Mouse (Mus musculus) neutrophil, adult 59 days (primary cell): ENCODE results near the gene Art5. TPM values are rescaled to one million over a fixed set of nuclear protein-coding genes. Genes with fewer than 3 reads are reported as not detected.

Experiments used
- total RNA-seq, 2 experiments: library from RNA; stranded (reverse); gene quantifications; 1 replicate in 1 of 2; 2 replicates in 1 of 2; pipeline ENCODE4 v1.2.4; 2023

Gene Art5
- total RNA-seq, result not detected

GRCm38 (mm10) chr7:102109171-102109570 is at the start of gene Art5:
Art5 (minus strand) TSS chr7:102109489.

GRCm38 (mm10) chr7:102116579-102117331 is 7.5 kb upstream of the Art5 start, which contains the start of gene Chrna10:
Chrna10 (minus strand) TSS chr7:102116828.

GRCm38 (mm10) chr7:102101487-102101886 is 7.8 kb downstream of the Art5 start, which contains the start of gene Art1:
Art1 (plus strand) TSS chr7:102101743.

GRCm38 (mm10) chr7:102082816-102083215 is 26.5 kb downstream of the Art5 start, which contains the start of gene Trpc2:
Trpc2 (plus strand) TSS chr7:102083116.

GRCm38 (mm10) chr7:102065046-102065891 is 44.0 kb downstream of the Art5 start, which contains the start of the genes Rnf121, Xndc1 and Xntrpc:
Rnf121 (minus strand) TSS chr7:102065469.
Xndc1 (plus strand) TSS chr7:102065511.
Xntrpc (plus strand) TSS chr7:102065713.

Other genes starting within 250 kb of the Art5 start
- gene Anapc15, start 245.8 kb downstream of the Art5 start, total RNA-seq, result 10 to 100 TPM; 40.4 to 54.5 TPM
- gene Folr1, start 238.7 kb downstream of the Art5 start, total RNA-seq, result not detected
- 100 to 1,000 TPM; 111 to 123 TPM for gene Lamtor1, start 203.6 kb downstream of the Art5 start, total RNA-seq
- gene Tomt, start 203.1 kb downstream of the Art5 start, total RNA-seq, result not detected
- gene Lrrc51, start 175.6 kb downstream of the Art5 start, total RNA-seq, result under 1 TPM in 1 of 2 experiments, not detected in 1; 0.71 TPM
- gene Numa1, start 175.4 kb downstream of the Art5 start, total RNA-seq, result 100 to 1,000 TPM; 115 to 133 TPM
- 10 to 100 TPM; 27.4 to 36.7 TPM for gene Il18bp, start 90.8 kb downstream of the Art5 start, total RNA-seq
- 10 to 100 TPM; 16.2 to 16.8 TPM for gene Rnf121, start 44.0 kb downstream of the Art5 start, total RNA-seq
- 10 to 100 TPM; 11.4 to 13.0 TPM for gene Xndc1, start 44.0 kb downstream of the Art5 start, total RNA-seq
- 1 to 10 TPM in 1 of 2 experiments, under 1 TPM in 1; 0.11 to 1.1 TPM for gene Xntrpc, start 43.8 kb downstream of the Art5 start, total RNA-seq
- gene Trpc2, start 26.4 kb downstream of the Art5 start, total RNA-seq, result under 1 TPM in 1 of 2 experiments, not detected in 1; 0.98 TPM
- not detected for gene Art1, start 7.7 kb downstream of the Art5 start, total RNA-seq
- gene Chrna10, start 7.3 kb upstream of the Art5 start, total RNA-seq, result not detected
- 10 to 100 TPM; 60.2 to 65.2 TPM for gene Nup98, start 100.7 kb upstream of the Art5 start, total RNA-seq
- gene Pgap2, start 100.7 kb upstream of the Art5 start, total RNA-seq, result 10 to 100 TPM; 36.8 to 41.9 TPM
- 100 to 1,000 TPM; 448 to 461 TPM for gene Rhog, start 146.6 kb upstream of the Art5 start, total RNA-seq
- gene Stim1, start 158.3 kb upstream of the Art5 start, total RNA-seq, result 10 to 100 TPM; 81.7 to 91.0 TPM